Mouse (Mus musculus): ENCODE measurements around the gene Xlr5c. TPM values are rescaled to one million over a fixed set of nuclear protein-coding genes. Genes with fewer than 3 reads are reported as not detected.
"Not testable (repeated sequence)": the region's sequence is repeated elsewhere in the genome, so short reads cannot be mapped to it uniquely, and the experiment has no call there.

The Xlr5c gene
- not detected in 2 replicates for polyA plus RNA-seq (2014; fragmentation: Nextera tagmentation; extraction: Ambion mirVana)

DNA sequence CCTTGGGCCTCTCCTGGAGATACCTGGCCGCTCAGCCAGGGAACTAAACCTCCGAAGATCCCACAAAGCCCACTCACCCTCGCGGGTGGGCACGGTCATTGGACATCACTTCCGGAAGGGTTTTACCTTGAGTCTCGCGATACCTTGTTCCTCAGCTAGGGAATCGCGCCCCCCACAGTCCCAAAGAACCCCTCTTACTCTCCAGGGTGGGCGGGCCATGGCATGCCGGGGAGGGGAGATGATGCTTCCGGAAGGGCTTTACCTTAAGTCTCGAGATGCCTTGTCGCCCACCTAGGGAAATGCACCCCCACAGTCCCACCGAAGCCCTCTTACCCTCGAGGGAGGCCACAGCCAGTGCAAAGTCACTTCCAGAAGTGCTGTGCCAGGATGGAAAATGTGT lies at the start of gene Xlr5c, which contains the start of gene Xlr5a:
Xlr5c (minus strand) TSS at position 101 of the 400 bp plus-strand sequence.
Xlr5a (minus strand) TSS at position 101 of the 400 bp plus-strand sequence.
- H3K4me3 ChIP-seq (replicated peaks; ENCODE audit: low read depth, low read length); H3K27me3 ChIP-seq (ENCODE audit: control insufficient read depth, insufficient read depth, low read length); H3K9me3 ChIP-seq (ENCODE audit: control insufficient read depth, low read length); H3K9ac ChIP-seq (replicated peaks; ENCODE audit: low read length); ATAC-seq (ENCODE audit: low FRiP score, low TSS enrichment); H3K27ac ChIP-seq (replicated peaks; ENCODE audit: low read depth, low read length); H3K36me3 ChIP-seq (ENCODE audit: control insufficient read depth, insufficient read depth, low read length); H3K4me1 ChIP-seq (ENCODE audit: control insufficient read depth, insufficient read depth, low read length); H3K4me2 ChIP-seq (ENCODE audit: low read length); DNase-seq: not testable (repeated sequence)
- 92% methylated on average over 15 of the region's 17 CpGs for WGBS

DNA sequence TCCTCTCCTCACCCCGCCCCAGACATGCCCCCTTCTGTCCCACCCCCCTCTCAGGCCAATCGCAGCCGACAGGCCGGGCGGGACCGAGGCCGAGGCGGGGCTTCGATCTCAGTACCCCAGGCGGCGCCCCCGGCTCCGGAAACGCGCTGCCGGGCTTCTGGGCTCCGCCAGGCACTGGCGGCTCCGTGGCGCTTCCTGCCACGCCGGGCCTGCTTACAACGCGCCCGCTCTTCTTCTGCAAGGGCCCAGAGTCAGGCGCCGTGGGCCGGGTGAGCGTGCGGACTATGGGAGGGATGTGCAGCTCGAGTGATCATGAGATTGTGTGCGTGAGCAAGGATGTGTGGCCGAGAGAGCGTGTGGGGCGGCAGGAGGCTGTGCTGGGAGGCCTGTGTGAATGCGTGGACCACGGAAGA lies 49.7 kb upstream of the Xlr5c start, which contains the start of gene Zfp275:
Zfp275 (plus strand) TSS at position 139 of the 413 bp plus-strand sequence.
- peak within 1 kb of the TSS; percentile 50 for H3K4me3 ChIP-seq (replicated peaks; ENCODE audit: low read depth, low read length)
- DNase-seq = peak; percentile 85
- peak within 1 kb of the TSS; percentile 60 for H3K4me2 ChIP-seq (ENCODE audit: low read length)
- 21% methylated on average over 37 of the region's 37 CpGs for WGBS
- no peaks in the 10 kb centered on the region for H3K36me3 ChIP-seq (ENCODE audit: control insufficient read depth, insufficient read depth, low read length)
- no peaks in the 10 kb centered on the region for H3K9me3 ChIP-seq (ENCODE audit: control insufficient read depth, low read length)
- H3K27ac ChIP-seq (replicated peaks; ENCODE audit: low read depth, low read length) = peak within 1 kb of the TSS; percentile 70
- H3K27me3 ChIP-seq (ENCODE audit: control insufficient read depth, insufficient read depth, low read length) = no peaks in the 10 kb centered on the region
- H3K4me1 ChIP-seq (ENCODE audit: control insufficient read depth, insufficient read depth, low read length) = no peaks in the 10 kb centered on the region
- peak within 1 kb of the TSS; percentile 70 for H3K9ac ChIP-seq (replicated peaks; ENCODE audit: low read length)
- ATAC-seq (ENCODE audit: low FRiP score, low TSS enrichment) = peak; percentile 89

DNA sequence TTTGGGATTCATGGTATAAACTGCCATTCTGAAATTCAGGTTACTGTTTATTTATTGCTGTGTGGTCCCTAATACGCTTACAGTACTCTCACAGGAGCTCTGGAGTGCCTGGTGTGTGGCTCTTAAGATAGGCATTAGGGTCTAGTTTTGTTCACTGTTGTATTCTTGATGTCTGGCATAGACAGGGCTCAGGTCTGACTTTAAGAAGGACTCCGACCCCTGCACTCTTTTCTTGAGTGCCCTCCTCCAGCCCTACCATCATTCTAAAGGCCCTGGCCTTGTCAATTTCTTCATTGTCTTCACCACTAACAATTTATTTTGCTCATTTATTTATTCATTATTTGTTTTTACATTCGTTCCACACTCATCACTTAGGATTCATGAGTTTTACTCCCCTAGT lies 49.3 kb upstream of the Xlr5c start:
- ATAC-seq (ENCODE audit: low FRiP score, low TSS enrichment) = no peak
- no peaks in the 10 kb centered on the region for H3K4me1 ChIP-seq (ENCODE audit: control insufficient read depth, insufficient read depth, low read length)
- H3K9ac ChIP-seq (replicated peaks; ENCODE audit: low read length) = peak overlapping the region; percentile 70; the same call in 1 of the 2 replicates
- H3K27me3 ChIP-seq (ENCODE audit: control insufficient read depth, insufficient read depth, low read length) = no peaks in the 10 kb centered on the region
- H3K4me3 ChIP-seq (replicated peaks; ENCODE audit: low read depth, low read length) = peak overlapping the region; percentile 50
- H3K27ac ChIP-seq (replicated peaks; ENCODE audit: low read depth, low read length) = peak overlapping the region; percentile 70; the same call in 1 of the 2 replicates
- peak overlapping the region; percentile 60 for H3K4me2 ChIP-seq (ENCODE audit: low read length)
- DNase-seq = peak; percentile 1
- H3K36me3 ChIP-seq (ENCODE audit: control insufficient read depth, insufficient read depth, low read length) = no peaks in the 10 kb centered on the region
- 28% methylated on average over 3 of the region's 3 CpGs for WGBS
- no peaks in the 10 kb centered on the region for H3K9me3 ChIP-seq (ENCODE audit: control insufficient read depth, low read length)

DNA sequence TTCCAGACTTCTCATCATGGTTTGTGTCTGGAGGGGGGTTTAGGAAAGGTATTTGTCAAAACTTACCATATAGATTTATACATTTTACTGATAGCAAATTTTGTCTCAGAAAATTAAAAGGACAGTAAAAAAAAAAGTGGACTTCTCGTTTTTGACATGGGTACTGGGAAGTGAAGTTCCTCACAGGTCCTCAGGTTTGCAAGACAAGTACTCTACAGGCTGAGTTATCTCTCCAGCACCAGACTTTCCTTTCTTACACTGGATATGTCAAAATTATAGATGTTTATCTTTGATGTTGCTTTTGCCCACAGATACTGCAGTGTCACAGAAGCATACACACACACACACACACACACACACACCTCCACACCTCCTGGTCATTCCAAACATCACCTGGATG lies 48.7 kb upstream of the Xlr5c start:
- H3K4me2 ChIP-seq (ENCODE audit: low read length) = no peak overlapping the region
- H3K27me3 ChIP-seq (ENCODE audit: control insufficient read depth, insufficient read depth, low read length) = no peaks in the 10 kb centered on the region
- no peaks in the 10 kb centered on the region for H3K36me3 ChIP-seq (ENCODE audit: control insufficient read depth, insufficient read depth, low read length)
- no peak overlapping the region for H3K4me3 ChIP-seq (replicated peaks; ENCODE audit: low read depth, low read length)
- H3K4me1 ChIP-seq (ENCODE audit: control insufficient read depth, insufficient read depth, low read length) = no peaks in the 10 kb centered on the region
- no peak overlapping the region for H3K27ac ChIP-seq (replicated peaks; ENCODE audit: low read depth, low read length)
- 86% methylated on average over 1 of the region's 1 CpGs for WGBS
- DNase-seq = no peak
- H3K9ac ChIP-seq (replicated peaks; ENCODE audit: low read length) = no peak overlapping the region
- ATAC-seq (ENCODE audit: low FRiP score, low TSS enrichment) = no peak
- no peaks in the 10 kb centered on the region for H3K9me3 ChIP-seq (ENCODE audit: control insufficient read depth, low read length)

DNA sequence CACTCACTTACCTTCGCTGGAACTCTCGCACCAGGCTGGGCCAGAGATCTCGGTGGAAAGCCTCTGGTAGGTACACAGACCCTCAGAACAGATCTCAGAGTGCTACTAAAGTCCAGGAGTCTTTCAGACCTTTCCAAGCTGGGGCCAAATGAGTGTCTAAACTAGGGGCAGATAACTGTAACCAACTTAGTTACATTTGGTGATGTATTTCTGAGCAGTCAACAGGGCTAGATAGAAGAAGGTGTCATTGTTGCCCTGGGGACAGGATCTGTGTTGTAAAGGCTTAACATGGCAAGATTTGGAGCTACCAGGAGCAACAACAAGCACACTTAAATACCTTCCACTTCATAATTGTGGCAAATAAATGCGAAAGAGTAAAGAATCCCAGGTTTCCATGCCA lies 44.0 kb upstream of the Xlr5c start, which contains the start of gene Gm45015:
Gm45015 (minus strand) TSS at position 101 of the 400 bp plus-strand sequence.
- Histone ChIP-seq H3K4me2 (ENCODE audit: low read length) (no peak within 1 kb of the TSS), H3K27ac (replicated peaks; ENCODE audit: low read depth, low read length) (no peak within 1 kb of the TSS), H3K27me3 (ENCODE audit: control insufficient read depth, insufficient read depth, low read length) (no peaks in the 10 kb centered on the region), H3K4me1 (ENCODE audit: control insufficient read depth, insufficient read depth, low read length) (no peaks in the 10 kb centered on the region), H3K36me3 (ENCODE audit: control insufficient read depth, insufficient read depth, low read length) (no peaks in the 10 kb centered on the region), H3K4me3 (replicated peaks; ENCODE audit: low read depth, low read length) (no peak within 1 kb of the TSS), H3K9ac (replicated peaks; ENCODE audit: low read length) (no peak within 1 kb of the TSS), H3K9me3 (ENCODE audit: control insufficient read depth, low read length) (no peaks in the 10 kb centered on the region)
- 82% methylated on average over 4 of the region's 4 CpGs for WGBS
- DNase-seq (no peak), ATAC-seq (ENCODE audit: low FRiP score, low TSS enrichment) (no peak)

DNA sequence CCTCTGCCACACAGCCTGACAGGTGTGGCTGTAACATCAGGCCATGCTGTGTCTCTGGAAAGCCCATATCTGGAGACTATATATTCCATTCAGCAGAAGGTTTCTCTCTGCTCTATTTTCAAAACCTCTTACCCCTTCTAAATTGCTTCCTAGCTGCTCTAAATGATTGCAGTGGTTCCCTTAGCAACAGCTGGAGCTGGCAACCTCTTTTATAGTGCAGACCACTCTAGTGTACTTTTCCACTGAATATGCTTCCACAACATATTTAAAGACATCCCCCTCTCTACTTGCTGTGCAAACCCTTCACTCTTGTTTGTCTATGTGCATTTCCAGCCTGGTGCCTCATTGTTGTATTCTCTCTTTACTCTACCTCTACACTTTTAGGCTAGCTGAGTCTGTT lies 40.8 kb upstream of the Xlr5c start:
- ATAC-seq (ENCODE audit: low FRiP score, low TSS enrichment) = no peak
- Histone ChIP-seq H3K27me3 (ENCODE audit: control insufficient read depth, insufficient read depth, low read length) (no peaks in the 10 kb centered on the region), H3K4me1 (ENCODE audit: control insufficient read depth, insufficient read depth, low read length) (no peaks in the 10 kb centered on the region), H3K9ac (replicated peaks; ENCODE audit: low read length) (no peak overlapping the region), H3K36me3 (ENCODE audit: control insufficient read depth, insufficient read depth, low read length) (no peaks in the 10 kb centered on the region), H3K4me3 (replicated peaks; ENCODE audit: low read depth, low read length) (no peak overlapping the region), H3K4me2 (ENCODE audit: low read length) (no peak overlapping the region), H3K9me3 (ENCODE audit: control insufficient read depth, low read length) (no peaks in the 10 kb centered on the region), H3K27ac (replicated peaks; ENCODE audit: low read depth, low read length) (no peak overlapping the region)
- no peak for DNase-seq

DNA sequence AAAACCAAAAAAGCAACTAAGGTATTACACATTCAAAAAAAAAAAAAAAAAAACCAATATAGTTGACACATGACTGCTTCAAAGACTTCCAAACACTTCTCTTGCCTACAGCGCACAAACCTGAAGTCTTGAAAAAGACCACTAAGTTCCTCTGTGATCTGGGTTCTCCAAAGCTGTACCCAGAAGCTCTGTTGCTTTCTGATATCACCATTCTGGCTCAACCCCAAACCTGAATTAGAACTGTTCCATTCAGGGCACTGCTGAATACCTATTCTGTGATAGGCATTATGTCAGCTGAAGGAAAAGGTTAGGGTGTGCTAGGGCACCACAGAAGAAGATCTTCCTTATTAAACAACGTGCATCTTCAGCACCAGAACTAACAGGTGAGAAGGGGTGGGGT lies 34.4 kb upstream of the Xlr5c start:
- no peak overlapping the region for H3K27ac ChIP-seq (replicated peaks; ENCODE audit: low read depth, low read length)
- no peaks in the 10 kb centered on the region for H3K4me1 ChIP-seq (ENCODE audit: control insufficient read depth, insufficient read depth, low read length)
- H3K27me3 ChIP-seq (ENCODE audit: control insufficient read depth, insufficient read depth, low read length) = no peaks in the 10 kb centered on the region
- H3K9ac ChIP-seq (replicated peaks; ENCODE audit: low read length) = no peak overlapping the region
- no peak overlapping the region for H3K4me2 ChIP-seq (ENCODE audit: low read length)
- ATAC-seq (ENCODE audit: low FRiP score, low TSS enrichment) = no peak
- WGBS = 78% methylated on average over 2 of the region's 2 CpGs
- H3K4me3 ChIP-seq (replicated peaks; ENCODE audit: low read depth, low read length) = no peak overlapping the region
- H3K36me3 ChIP-seq (ENCODE audit: control insufficient read depth, insufficient read depth, low read length) = no peaks in the 10 kb centered on the region
- no peaks in the 10 kb centered on the region for H3K9me3 ChIP-seq (ENCODE audit: control insufficient read depth, low read length)
- no peak for DNase-seq

DNA sequence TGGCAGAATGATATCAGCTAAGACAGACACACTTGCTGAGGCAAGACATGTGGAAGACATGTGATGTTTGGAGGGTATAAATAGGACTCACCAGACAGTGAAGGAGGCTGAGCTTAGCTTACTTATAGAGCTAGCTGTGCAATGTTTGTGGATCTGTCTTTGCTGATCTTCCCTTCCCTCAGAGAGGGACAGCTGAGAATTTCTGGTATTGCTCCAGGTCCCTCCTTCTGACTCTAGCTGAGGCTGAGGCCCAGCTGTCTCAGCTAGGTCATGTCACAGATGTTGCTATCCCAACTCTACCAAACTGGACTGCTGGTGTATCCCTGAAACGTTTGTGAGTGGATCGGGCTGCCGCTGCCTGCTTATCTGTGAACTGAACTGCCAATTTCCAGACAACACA lies 28.3 kb upstream of the Xlr5c start:
- DNase-seq (no peak), ATAC-seq (ENCODE audit: low FRiP score, low TSS enrichment) (no peak)
- WGBS = 83% methylated on average over 3 of the region's 3 CpGs
- Histone ChIP-seq H3K9ac (replicated peaks; ENCODE audit: low read length) (no peak overlapping the region), H3K4me2 (ENCODE audit: low read length) (no peak overlapping the region), H3K27me3 (ENCODE audit: control insufficient read depth, insufficient read depth, low read length) (no peaks in the 10 kb centered on the region), H3K36me3 (ENCODE audit: control insufficient read depth, insufficient read depth, low read length) (no peaks in the 10 kb centered on the region), H3K4me3 (replicated peaks; ENCODE audit: low read depth, low read length) (no peak overlapping the region), H3K4me1 (ENCODE audit: control insufficient read depth, insufficient read depth, low read length) (no peaks in the 10 kb centered on the region), H3K9me3 (ENCODE audit: control insufficient read depth, low read length) (no peaks in the 10 kb centered on the region), H3K27ac (replicated peaks; ENCODE audit: low read depth, low read length) (no peak overlapping the region)

DNA sequence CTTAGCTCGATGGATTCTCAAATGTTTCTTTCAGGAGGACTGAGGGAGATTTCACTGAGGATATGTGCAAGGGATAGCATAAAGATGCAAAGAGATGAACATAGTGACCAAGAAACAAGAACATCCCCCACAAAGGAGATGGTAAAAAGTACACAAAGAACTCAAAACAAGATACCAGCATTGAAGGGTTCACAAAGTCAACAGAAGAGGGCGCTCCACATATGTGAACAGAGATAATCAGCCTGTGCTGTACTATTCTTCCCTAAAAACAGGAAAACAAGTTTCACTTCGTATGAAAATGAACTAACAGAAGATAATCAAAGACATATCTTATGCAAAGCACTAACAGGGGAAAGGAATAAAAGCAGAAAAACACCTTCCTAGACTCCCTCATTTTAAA lies 19.7 kb upstream of the Xlr5c start:
- Histone ChIP-seq H3K36me3 (ENCODE audit: control insufficient read depth, insufficient read depth, low read length) (no peaks in the 10 kb centered on the region), H3K27ac (replicated peaks; ENCODE audit: low read depth, low read length) (no peak overlapping the region), H3K4me1 (ENCODE audit: control insufficient read depth, insufficient read depth, low read length) (no peaks in the 10 kb centered on the region), H3K4me2 (ENCODE audit: low read length) (no peak overlapping the region), H3K9ac (replicated peaks; ENCODE audit: low read length) (no peak overlapping the region), H3K4me3 (replicated peaks; ENCODE audit: low read depth, low read length) (no peak overlapping the region), H3K27me3 (ENCODE audit: control insufficient read depth, insufficient read depth, low read length) (no peaks in the 10 kb centered on the region), H3K9me3 (ENCODE audit: control insufficient read depth, low read length) (no peaks in the 10 kb centered on the region)
- DNase-seq = peak; percentile 67
- no peak for ATAC-seq (ENCODE audit: low FRiP score, low TSS enrichment)
- WGBS = 44% methylated on average over 3 of the region's 3 CpGs
